Mouse (Mus musculus) cerebellum, adult 8-10 months (tissue): ENCODE measurements around the gene Tas1r3.

ENCODE experiments used
- DNase-seq: peaks from one replicate; pipeline ENCODE4 v3.0.0; 2022

The Tas1r3 gene

GRCm38 (mm10) chr4:155840076-155841002 is 22.8 kb downstream of the Tas1r3 start:
- DNase-seq: no peak

GRCm38 (mm10) chr4:155839483-155839910 is 23.7 kb downstream of the Tas1r3 start, which contains the start of gene Mxra8:
Mxra8 (plus strand) TSS chr4:155839680.
- peak; percentile 27 for DNase-seq

GRCm38 (mm10) chr4:155838187-155839153 is 24.7 kb downstream of the Tas1r3 start:
- no peak for DNase-seq

DNA sequence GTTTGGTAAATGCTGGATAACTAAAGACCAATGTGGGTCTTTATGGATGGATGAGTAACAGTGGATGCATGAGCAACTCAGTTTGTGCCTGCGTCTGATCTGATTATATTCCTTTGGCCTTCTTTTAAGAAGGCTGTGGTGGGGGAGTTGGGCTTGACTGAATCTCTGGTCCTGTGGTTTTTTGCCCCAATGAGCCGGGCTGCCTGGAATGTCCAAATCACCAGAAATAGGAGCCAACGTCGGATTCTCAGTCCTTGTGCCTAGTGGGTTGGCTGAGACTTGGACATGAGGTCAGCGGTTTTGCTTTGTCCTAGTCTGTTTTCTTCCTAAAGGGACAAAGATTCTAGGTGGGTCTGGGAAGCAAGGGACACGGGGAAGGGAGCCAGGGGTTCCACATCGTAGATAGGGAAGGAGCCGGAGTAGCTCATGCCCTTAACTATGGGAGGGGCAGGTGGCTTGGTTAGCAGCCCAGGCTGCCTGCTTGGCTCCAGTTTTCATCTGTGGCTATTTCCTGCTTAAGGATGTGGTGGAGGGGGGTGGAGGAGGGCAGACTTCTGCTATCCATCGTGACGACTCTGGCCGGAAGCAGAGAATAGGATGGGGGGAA is 25.7 kb downstream of the Tas1r3 start:
- no peak for DNase-seq

DNA sequence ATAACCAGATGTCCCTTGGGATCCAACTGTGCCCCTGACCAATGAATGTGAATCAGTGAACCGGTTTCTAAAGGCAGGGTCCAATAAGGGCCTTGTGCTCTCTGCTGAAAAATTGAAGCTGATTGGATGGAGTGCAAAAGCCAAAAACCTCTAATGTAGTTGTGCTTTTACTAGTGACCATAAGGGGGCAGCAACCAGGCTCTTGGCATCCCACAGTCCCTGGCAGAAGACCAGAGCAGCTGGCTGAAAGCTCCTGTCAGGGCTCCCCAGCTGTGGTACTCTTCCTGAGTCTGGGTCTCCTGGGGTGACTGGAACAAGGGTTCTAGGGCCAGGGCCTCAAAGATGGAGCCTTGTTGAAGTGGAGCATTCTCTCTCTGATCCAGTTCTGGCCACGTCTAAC is 29.3 kb downstream of the Tas1r3 start:
- DNase-seq: peak; percentile 64

DNA sequence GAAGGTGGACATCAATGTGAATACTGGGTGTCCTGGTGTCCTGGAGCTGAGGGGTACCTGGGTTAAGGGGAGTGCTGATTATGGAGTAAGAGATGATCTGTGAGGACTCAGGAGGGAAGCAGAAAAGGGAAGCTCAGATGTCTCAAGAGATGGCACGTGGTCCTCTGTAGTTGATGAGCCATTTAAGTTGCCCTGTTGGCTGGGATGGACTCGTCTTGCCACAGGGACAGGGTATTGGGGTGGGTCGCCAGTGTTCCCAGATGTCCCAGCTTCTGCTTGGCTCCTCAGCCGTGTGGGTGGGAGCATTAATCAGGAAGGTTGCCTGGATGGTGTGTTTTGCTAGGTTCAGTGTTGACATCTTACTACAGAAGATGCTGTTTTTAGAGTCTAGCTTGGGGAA is 29.9 kb downstream of the Tas1r3 start:
- no peak for DNase-seq

DNA sequence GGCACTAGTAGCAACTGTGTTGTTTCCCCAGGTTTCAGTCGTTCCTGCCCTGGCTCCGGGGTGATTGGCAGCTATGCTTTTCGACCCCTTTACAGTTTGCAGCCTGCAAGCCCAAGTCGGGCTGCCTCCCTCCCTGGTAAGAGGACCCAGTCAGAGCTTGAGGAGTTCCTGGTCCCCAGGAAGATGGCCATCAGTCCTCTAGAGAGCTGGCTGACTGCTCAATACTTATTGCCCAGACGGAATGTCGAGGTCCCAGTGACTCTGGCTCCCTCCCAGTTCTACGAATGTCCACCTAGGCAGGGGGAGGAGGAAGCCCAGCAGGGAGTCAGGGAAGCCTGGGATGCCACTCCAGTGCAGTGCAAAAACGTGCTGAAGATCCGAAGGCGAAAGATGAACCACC is 30.8 kb downstream of the Tas1r3 start:
- DNase-seq: no peak

DNA sequence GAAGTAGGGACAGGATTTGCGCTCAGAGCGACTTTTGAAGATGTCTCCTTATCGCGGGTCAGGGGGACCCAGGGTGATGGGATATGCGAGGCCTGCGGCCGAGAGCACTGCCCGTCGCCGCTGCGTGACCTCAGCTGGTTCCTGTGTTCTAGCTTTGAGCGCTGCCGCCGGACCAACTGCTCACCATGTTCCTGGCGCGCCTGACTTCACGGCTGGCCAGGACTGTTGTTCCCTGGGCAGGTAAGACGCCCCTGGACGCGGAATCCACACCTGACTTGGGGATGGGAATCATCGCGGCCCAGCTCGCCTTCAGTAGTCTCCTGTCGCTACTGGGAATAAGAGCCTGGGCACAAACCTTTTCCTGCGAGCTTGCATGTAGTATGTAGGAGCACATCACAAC is 31.3 kb downstream of the Tas1r3 start:
- no peak for DNase-seq

DNA sequence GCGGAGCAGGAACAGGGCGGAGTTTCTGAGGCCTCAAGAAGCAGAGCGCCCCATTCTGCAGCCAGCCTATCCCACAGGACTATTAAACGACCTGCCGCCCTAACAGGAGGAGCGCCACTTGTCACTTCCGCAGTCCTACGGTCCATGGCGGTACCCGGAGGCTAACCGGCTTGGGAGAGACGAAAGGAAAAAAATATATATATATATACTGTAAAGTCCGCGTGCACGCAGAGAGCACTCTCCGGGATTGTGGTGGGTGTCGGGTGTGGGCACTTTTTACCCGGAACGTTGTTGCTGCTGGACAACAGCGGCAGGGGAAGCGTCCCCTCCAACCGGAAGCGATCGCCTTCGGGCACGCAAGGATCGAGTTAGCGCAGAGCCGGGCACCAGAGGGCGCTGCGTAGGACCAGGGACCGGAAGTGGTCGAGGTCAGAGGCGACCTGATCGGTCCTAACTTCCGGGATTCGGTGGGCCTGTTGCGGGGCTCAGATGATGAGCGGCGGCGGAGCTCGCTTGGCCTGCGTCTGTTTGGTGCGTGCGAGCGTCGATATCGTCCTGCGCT is 31.9 kb downstream of the Tas1r3 start, which contains the start of gene Aurkaip1:
Gene Aurkaip1, plus strand, starts transcription at position 68 of the 562 bp plus-strand sequence.
- peak; percentile 94 for DNase-seq

DNA sequence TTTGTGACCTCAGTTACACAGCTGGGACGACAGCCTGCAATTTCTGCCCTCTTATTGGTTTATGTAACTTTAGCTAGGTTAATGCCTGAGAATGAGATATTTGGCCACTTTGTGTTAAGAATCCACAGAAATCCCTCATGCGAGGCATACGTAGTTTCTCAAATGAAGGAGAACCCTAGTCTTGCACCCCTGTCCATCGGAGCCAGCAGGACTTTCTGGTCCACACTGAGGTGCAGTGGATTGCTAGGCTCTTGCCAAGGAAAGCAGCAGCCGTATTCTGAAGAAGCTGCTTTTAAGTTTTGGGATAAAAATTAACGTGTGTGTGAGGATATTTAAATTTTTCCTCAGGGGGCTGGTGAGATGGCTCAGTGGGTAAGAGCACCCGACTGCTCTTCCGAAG is 32.6 kb downstream of the Tas1r3 start:
- DNase-seq: no peak

DNA sequence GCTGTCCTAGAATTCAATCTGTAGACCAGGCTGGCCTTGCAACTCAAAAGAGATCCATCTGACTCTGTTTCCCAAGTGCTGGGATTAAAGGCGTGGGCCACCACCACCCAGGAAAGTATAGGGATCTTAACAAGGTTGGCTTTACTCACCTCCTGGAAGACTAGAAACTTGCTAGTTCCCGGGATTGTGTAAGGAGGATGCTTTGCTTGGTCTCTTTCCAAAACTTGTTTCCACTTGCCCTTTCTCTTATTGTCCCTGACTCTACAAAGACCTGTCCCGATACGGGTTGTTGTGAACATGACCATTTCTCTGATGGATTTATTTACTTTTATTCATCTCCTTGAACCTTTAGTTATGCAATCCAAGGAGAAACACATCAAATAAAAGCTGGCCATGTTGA is 33.3 kb downstream of the Tas1r3 start:
- DNase-seq: no peak

GRCm38 (mm10) chr4:155823443-155823842 is 39.7 kb downstream of the Tas1r3 start:
- DNase-seq: no peak

GRCm38 (mm10) chr4:155821025-155821424 is 42.1 kb downstream of the Tas1r3 start:
- no peak for DNase-seq

- DNase-seq: no peak
Measured at GRCm38 (mm10) chr4:155817533-155817932, 45.6 kb downstream of the Tas1r3 start.

DNA sequence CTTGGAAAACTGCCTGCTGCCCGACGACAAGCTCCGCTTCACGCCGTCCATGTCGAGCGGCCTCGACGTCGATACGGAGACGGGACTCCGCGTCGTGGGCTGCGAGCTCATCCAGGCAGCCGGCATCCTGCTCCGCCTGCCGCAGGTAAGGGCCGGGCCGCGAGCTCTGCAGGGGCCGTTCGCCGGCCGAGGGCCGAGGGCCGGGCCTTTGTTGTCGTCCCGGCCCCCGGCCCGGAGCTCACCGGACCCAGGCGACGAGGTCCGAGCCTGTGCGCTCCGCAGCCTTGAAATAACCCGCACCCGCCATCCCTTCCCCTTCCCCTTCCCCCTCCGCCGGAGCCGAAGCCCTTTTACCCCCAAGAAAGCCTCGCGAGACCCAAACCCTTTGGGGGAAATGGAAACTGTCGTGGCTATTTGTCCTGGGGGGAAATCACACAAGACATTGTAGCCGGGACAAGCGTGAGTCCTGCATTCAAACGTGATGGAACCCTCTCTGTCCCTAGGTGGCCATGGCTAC is 50.4 kb downstream of the Tas1r3 start:
- DNase-seq: no peak

- peak; percentile 85 for DNase-seq
Measured at GRCm38 (mm10) chr4:155811929-155812664, 51.1 kb downstream of the Tas1r3 start, which contains the start of gene Ccnl2. Ccnl2 (plus strand) TSS chr4:155812489.
